Mouse (Mus musculus): ENCODE data around the gene Pigp.

Pigp gene

GRCm38 (mm10) chr16:94371301-94371931 lies at the start of gene Pigp:
TSS of gene Pigp (minus strand) at chr16:94371842.
- DNase-seq (ENCODE audit: low spot score in 2 of 2), result peak; percentile 32 to 46

GRCm38 (mm10) chr16:94420498-94420897 lies 48.9 kb upstream of the Pigp start:
- DNase-seq (ENCODE audit: low spot score in 2 of 2), result no peak

DNA sequence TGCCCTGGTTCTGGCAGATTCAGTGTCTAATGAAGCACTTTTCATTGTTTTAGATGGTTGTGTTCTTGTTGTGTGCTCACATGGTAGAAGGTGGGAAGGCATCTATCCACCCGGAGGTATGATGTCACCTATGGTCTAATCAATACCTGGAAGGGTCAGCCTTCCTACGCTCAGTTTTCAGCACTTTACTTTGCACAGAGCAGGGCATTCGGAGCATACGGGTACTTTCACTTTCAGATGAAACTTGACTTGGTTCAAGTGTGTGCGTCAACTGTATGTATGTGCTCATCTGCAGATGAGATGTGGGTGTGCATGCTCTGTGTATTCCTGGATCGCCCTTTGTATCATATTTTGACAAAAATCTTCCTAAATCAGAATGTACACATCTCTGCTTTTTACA lies 42.5 kb upstream of the Pigp start:
- no peak for DNase-seq (ENCODE audit: low spot score in 2 of 2)

DNA sequence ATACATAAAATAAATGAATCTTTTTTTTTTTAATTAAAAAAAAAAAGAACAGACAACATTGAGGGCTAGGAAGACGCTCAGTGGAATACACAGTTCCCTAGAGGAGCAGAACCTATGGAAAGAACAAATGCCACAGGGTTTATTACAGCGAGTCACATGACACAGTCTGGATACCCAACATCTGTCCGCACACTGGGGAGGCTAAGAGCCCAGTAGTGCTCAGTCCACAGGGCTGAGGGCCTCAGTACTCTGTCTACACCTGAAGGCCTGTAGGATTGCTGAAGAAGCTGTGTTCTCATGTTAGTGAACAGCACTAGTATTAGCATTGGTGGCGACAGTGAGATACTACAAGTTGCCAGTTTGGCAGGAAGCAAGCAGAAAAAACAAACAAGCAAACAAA lies 41.1 kb upstream of the Pigp start:
- DNase-seq (ENCODE audit: low spot score in 2 of 2), result no peak

GRCm38 (mm10) chr16:94412198-94412597 lies 40.6 kb upstream of the Pigp start:
- DNase-seq (ENCODE audit: low spot score in 2 of 2), result no peak

DNA sequence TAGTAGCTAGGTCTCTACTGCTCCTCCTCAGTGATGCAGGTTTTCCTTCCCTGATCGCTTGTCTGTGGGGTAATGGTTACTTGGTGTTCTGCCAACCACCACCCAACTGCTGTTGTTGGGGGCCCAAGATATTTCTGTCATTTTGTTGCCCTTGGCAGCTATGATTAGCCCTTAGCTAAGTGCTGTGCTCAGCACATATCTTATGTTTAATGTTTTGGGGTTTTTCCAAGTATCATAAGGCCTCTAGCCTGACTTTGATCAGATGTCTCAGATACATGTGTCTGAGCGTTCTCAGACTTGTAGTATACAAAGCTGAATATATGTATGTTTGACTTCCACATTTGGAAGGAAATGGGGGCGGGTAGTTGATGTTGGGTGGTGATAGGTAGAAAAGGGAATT lies 39.6 kb upstream of the Pigp start:
- DNase-seq (ENCODE audit: low spot score in 2 of 2), result no peak

- no peak for DNase-seq (ENCODE audit: low spot score in 2 of 2)
Observed at GRCm38 (mm10) chr16:94402185-94402584, 30.5 kb upstream of the Pigp start.

DNA sequence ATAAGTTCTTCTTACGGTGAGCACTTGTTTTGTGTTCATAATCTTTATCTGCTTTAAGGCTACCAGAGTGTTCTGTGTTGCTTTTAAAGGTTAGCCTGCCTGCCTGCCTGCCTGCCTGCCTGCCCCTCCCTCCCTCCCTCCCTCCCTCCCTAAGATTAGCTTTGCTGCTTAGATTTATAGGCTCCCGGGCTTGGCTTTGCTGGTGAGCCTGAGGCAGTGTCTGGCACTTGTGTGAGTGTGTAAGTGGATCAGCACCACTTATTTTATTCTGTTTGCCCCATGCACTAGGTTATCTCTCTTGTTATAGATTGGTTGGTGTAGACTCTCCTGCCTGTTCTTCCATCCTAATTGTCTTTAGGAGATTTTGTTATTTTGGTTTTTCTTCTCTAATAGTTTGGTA lies 30.0 kb upstream of the Pigp start:
- no peak for DNase-seq (ENCODE audit: low spot score in 2 of 2)

DNA sequence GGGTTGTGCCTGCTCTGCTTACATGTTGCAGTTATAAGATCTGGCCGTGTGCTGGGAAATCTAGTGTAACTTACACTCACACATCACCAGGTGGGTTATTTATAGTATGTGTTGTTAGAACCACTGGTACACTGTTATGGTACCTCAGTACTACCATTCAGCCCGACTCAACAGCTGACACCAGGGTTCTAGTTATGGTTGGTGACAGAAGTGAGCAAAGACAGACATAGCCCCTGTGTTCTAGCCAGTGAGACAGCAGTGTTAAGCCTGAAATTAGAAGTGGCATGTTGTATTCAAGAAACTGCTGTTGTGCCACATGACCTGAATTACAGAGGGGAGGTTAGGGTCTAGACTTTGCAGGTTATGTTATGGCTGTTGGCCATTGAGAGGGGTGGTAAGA lies 27.5 kb upstream of the Pigp start:
- DNase-seq (ENCODE audit: low spot score in 2 of 2), result no peak

DNA sequence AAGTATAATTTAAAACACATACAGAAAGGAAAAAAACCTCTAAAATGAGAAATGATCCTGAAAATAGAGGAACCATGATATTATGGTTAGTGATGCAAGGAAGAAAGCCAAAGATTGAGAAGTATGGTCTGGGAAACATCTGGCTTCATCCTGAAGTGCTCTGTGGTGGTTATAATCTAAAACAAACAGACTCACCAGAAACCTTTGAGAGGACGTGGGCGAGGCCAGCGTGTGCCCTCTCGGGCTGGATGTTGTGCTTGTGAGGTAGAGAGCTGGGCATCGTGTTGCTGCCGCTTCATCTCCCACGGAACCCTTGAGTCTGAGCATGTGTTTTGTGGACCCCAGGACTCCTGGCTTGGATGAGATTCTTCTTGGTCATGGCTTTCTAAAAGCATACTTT lies 25.0 kb upstream of the Pigp start:
- no peak for DNase-seq (ENCODE audit: low spot score in 2 of 2)

DNA sequence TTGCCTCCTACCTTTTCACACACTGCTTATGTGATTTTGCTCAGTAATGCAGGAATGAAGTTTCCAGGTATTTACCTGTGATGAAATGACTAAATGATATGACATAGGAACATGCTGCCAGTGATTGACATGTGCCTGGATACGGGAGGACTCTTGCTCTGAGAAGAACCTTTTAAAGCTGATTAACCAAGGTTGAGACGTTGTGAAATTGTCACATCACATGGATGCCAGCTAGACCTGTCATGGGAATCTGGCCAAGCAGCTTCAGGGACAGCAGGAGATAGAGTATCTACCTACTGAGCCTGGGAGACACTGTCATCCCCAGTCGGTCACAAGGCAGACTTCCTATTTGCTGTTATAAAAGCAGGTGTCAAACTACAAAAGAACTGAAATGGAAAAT lies 23.4 kb upstream of the Pigp start:
- DNase-seq (ENCODE audit: low spot score in 2 of 2), result no peak

DNA sequence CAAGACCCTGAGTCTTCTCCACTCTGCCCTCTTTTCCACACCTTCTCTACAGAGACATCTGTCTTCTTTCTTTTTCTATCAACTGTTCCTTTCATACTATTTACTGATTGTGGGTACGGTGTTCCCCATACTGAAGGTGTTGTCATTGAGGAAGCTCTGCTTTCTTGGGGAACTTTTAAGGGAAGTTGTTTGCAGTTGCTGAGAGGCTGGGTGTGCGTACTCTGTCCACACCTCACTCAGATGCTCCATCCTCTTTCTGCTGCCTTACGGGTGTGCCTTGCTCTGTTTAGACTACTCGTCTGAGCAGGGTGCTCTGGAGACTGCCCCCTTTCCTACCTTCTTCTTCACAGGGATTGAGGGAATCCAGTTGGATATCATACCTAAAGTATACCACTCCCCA lies 20.7 kb upstream of the Pigp start:
- no peak for DNase-seq (ENCODE audit: low spot score in 2 of 2)

- no peak for DNase-seq (ENCODE audit: low spot score in 2 of 2)
Observed at GRCm38 (mm10) chr16:94387690-94388089, 16.0 kb upstream of the Pigp start.

DNA sequence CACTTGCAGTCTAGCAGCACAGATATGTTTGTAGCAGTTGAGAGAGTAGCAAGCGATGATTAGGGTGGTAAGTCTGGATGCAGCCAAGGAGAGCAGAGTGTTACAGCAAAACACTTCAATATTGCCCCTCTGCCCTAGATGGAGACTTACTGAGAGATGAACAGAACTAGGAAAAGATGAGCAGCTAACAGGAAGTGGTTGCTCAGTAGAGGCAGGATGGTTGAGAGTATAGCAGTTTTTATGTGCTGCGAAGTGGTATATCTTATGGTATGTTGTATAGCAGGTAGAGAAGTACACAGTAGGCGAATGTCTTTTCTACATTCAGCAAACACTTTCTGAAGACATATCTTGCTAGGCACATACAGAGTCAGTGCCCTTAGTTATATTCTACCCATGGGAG lies 11.6 kb upstream of the Pigp start:
- DNase-seq (ENCODE audit: low spot score in 2 of 2), result no peak

DNA sequence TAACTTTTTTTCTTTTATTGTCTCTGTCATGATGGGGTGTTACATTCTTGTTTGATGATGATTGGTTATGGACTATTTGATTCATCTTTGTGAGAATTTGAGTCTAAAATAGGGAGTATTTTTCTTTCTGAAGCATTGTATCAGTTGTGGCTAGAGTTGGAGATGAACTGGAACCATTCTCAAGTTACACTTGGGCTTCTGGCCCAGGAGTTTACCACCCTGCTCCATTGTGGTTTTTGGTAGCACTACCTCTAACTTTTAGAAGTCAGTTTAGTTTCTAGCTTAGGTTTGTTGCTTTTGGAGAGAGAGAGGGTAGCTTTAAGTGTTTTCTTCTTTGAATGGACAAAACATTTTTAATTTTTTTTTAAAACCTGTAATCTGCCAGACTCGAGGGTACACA lies 7.7 kb upstream of the Pigp start:
- no peak for DNase-seq (ENCODE audit: low spot score in 2 of 2)

GRCm38 (mm10) chr16:94370915-94371300 lies 734 bp downstream of the Pigp start:
- DNase-seq (ENCODE audit: low spot score in 2 of 2), result peak; percentile 71 to 77

DNA sequence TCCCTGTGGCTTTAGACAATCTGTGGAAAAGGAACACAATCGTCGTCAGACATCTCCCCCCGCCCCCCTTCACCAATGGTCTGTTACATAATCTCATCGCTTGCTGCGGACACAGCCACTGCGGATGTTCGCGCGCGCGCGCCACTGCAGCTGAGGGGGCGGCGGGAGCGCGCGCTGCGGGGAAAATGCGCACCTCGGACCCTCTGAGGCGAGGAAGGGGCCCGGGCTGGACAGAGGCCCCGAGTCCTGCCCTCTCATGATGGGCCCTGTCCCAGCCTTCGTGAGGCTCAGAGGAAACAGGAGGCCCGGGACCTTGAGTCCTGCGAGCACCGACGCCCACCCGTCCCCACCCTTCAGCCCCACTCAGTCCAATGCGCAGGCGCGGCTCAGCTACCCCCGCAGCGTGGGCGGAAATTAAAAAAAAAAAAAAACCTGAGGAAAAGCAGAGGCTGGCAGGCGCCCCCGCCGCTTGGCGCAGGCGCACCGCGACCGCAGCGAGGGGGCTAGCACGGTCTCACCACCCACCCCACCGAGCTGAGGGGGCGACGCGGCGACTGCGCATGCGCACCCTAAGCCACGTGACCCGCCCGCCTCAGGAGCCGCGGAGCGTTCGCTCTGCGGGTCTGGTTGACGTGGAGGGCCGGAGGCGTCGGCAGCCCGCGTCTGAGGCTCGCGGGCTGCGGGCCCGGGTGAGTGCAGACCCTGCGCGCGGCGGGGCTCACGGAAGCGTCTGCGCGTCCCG lies 1.3 kb downstream of the Pigp start, which contains the start of gene Ttc3:
TSS of gene Ttc3 (plus strand) at position 446 of the 742 bp plus-strand sequence.
- DNase-seq (ENCODE audit: low spot score in 2 of 2), result peak; percentile 93 to 94

- peak; percentile 8 to 13 for DNase-seq (ENCODE audit: low spot score in 2 of 2)
Observed at GRCm38 (mm10) chr16:94369596-94370172, 2.0 kb downstream of the Pigp start.

DNA sequence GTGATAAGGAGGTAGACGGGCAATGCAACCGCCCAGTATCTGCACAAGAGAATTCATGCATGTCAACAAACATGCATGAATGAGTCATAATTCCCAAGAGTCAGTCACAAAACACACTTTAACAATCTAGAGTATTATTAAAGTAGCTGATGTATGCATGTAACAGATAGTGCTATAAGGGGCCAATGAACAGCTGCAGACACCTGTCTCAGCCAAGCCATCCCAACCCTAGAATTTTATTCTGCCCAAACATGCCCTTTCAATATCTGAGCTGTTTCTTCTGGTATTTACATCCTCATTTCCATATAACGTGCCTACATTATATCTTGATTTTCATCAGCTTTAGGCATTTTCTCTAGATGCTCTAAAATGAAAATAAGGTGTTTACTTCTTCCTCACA lies 6.2 kb downstream of the Pigp start:
- no peak for DNase-seq (ENCODE audit: low spot score in 2 of 2)

DNA sequence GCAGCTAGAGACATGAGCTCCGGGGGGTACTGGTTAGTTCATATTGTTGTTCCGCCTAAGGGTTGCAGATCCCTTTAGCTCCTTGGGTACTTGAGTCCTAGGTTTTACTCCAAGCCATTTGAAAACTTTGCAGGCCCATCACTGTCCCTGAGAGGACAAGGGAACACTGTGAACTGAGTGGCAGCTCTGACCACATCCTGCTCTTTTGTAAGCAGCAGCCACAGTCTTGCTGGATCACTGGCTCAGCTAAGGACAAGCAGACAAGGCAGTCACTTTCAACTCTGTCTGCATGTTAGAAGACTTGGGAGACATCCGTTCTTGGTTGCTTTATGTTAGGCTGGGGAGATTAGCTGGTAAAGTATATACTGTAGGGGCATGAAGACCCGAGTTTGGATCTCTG lies 7.8 kb downstream of the Pigp start:
- no peak for DNase-seq (ENCODE audit: low spot score in 2 of 2)

DNA sequence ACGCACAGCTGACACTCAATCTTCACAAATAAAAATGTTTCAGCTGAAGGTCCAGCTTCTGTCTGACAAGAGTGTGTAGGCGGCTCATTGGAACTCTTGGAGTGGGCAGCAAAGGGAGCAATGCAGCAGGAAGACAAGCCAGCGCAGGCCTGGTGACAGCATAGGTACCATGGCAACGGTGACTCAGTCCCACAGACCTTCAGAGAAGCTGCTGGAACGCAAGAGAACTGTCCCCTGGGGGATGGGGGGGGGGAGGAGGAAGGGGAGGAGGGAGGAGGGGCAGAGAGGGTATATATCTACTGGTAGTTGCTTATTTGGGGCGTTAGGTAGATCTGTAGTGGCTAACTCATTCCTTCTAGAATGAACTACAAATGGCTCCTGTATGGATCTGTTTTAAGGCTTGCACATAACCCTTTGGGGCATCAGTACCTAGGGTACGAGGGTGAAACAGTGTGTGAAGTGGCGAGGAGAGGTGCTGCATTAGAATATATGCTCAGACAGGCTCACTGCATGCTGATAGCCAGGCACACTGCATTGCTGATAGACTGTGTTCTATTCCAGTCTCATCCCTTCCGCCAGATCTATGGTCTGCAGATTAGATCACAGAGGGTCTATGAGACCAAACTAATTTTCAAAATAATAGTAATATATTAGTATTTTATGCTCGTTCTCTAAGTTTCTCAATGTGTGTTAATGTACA lies 9.3 kb downstream of the Pigp start:
- peak; percentile 36 to 58 for DNase-seq (ENCODE audit: low spot score in 2 of 2)

DNA sequence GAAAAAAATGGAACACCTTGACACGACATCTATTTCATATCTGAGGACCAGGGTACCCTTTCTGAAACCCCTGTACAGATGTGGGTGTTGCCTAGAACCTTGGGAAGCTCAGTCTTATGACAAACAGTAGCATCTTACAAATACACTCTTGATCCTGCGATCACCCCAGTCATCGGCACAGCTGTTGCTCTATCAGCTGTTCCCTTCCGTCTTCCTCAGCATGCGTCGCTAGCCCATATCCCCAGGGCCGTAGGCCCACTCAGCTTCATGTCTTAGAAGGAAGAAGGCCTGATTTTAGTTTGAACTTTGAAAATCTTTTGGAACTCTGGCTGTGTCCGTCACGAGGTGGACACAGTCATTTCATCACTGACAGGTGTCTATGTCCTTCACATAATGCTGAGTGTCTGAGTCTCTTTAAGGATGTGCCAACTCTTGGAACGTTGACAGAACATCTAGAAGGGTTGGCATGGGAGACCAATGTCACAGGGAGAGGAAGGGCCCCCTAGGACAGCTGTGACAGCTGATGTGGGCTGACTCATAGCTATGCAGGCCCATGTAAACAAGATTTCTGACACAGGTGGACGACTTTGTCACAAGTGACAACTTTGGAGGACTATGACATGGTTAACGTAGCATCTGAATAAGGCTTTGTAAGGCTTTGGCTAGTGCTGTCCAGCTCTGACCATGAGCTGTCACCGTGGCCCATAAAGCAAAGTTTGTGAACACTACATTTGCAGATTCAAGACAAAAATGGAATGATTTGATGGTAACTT lies 10.9 kb downstream of the Pigp start:
- no peak for DNase-seq (ENCODE audit: low spot score in 2 of 2)
